Mouse (Mus musculus): ENCODE measurements around the gene Tex14. TPM values are rescaled to one million over a fixed set of nuclear protein-coding genes. Genes with fewer than 3 reads are reported as not detected.
"Not testable (repeated sequence)": the region's sequence is repeated elsewhere in the genome, so short reads cannot be mapped to it uniquely, and the experiment has no call there.

Tex14 gene
- polyA plus RNA-seq, 1 experiment from 2014 or later: 0.42 TPM

DNA sequence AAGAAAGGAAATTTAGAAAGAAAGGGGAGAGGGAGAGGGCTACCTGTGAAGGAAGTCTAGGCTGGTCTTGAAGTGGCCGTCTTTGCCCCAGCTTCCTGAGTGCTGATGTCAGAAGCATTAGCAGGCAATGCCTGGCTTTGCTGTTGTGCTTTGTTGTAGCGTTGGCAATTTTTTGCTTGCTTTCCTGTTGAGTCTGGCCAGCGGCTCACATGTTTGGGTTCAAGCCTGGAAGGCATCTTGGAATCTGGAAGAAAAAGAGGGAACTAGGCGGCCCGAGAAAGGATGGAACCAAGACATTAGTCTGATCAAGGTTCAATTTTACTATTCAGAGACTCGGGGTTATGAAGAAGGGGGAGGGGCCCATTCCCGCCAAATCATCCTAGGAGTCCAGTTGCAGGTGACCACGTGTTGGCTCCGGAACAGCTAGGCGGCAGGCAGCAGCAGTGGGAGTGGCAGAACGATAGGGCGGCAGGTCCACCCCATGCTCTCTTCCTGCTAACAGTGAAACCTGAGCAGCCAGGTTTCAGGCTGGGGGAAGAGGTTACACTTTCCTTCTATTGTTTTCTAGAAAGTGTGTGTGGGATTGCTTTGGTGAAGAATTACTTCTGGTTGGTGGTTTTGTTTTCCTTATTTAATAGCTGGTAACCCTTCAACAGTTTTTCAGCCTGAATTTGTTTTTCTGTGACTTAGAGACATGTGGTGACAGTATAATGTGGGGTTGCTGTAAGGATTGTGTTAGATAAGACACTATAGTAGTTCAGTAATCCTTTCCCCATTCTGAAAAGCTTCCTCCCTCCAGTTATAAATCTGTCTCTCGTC, 48.6 kb downstream of the Tex14 start:
- Histone ChIP-seq H3K4me2 (ENCODE audit: low read depth, low read length) (peak overlapping the region; percentile 36; the same call in 1 of the 2 replicates), H3K9me3 (replicated peaks; ENCODE audit: control insufficient read depth, low read length) (no peaks in the 10 kb centered on the region), H3K36me3 (ENCODE audit: control insufficient read depth, insufficient read depth) (no peaks in the 10 kb centered on the region), H3K27ac (ENCODE audit: low read length) (no peak overlapping the region), H3K4me3 (ENCODE audit: low read length) (no peak overlapping the region), H3K27me3 (ENCODE audit: control insufficient read depth, insufficient read depth, low read length) (no peaks in the 10 kb centered on the region), H3K9ac (ENCODE audit: low read length) (no peak overlapping the region), H3K4me1 (ENCODE audit: control insufficient read depth, insufficient read depth, low read length) (peaks cover 4% of the 10 kb centered on the region; the same call in 1 of the 2 replicates)
- ATAC-seq (replicated peaks; ENCODE audit: extremely low read depth, insufficient read depth, low FRiP score): no peak
- 17% methylated on average over 13 of the region's 13 CpGs for WGBS

GRCm38 (mm10) chr11:87454035-87454690, 49.3 kb downstream of the Tex14 start:
- WGBS: 79% methylated on average over 2 of the region's 2 CpGs
- H3K9ac ChIP-seq (ENCODE audit: low read length): no peak overlapping the region
- no peaks in the 10 kb centered on the region for H3K9me3 ChIP-seq (replicated peaks; ENCODE audit: control insufficient read depth, low read length)
- H3K4me3 ChIP-seq (ENCODE audit: low read length): no peak overlapping the region
- H3K27ac ChIP-seq (ENCODE audit: low read length): no peak overlapping the region
- no peaks in the 10 kb centered on the region for H3K36me3 ChIP-seq (ENCODE audit: control insufficient read depth, insufficient read depth)
- no peaks in the 10 kb centered on the region for H3K27me3 ChIP-seq (ENCODE audit: control insufficient read depth, insufficient read depth, low read length)
- no peak overlapping the region for H3K4me2 ChIP-seq (ENCODE audit: low read depth, low read length)
- peaks cover 2% of the 10 kb centered on the region; the same call in 1 of the 2 replicates for H3K4me1 ChIP-seq (ENCODE audit: control insufficient read depth, insufficient read depth, low read length)
- ATAC-seq (replicated peaks; ENCODE audit: extremely low read depth, insufficient read depth, low FRiP score): no peak

GRCm38 (mm10) chr11:87455573-87455972, 50.7 kb downstream of the Tex14 start:
- Histone ChIP-seq H3K9ac (ENCODE audit: low read length) (no peak overlapping the region), H3K9me3 (replicated peaks; ENCODE audit: control insufficient read depth, low read length) (no peaks in the 10 kb centered on the region), H3K4me2 (ENCODE audit: low read depth, low read length) (no peak overlapping the region), H3K36me3 (ENCODE audit: control insufficient read depth, insufficient read depth) (no peaks in the 10 kb centered on the region), H3K4me3 (ENCODE audit: low read length) (no peak overlapping the region), H3K27me3 (ENCODE audit: control insufficient read depth, insufficient read depth, low read length) (no peaks in the 10 kb centered on the region), H3K4me1 (ENCODE audit: control insufficient read depth, insufficient read depth, low read length) (peaks cover 2% of the 10 kb centered on the region; the same call in 1 of the 2 replicates), H3K27ac (ENCODE audit: low read length) (no peak overlapping the region)
- no peak for ATAC-seq (replicated peaks; ENCODE audit: extremely low read depth, insufficient read depth, low FRiP score)
- WGBS: 87% methylated on average over 5 of the region's 5 CpGs

DNA sequence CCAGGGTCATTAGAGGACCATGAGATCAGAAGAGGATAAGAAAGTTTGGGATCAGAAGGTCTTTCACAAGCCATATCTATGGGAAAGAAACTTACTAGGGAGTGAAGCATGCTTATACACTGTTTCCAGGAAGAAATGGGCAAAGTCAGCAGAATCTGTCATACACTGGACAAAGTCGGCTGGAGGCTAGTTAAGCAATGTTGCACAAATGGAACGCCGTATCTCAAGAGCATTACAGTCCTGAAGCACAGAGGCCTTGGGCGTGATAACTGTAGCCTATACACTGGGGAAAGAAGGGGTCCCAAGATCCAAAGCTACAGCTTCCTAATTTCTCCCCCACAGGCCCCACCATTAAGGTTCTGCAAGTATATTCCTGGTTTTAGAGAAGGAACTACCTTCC, 51.1 kb downstream of the Tex14 start:
- Histone ChIP-seq H3K27me3 (ENCODE audit: control insufficient read depth, insufficient read depth, low read length) (no peaks in the 10 kb centered on the region), H3K4me1 (ENCODE audit: control insufficient read depth, insufficient read depth, low read length) (peaks cover 2% of the 10 kb centered on the region; the same call in 1 of the 2 replicates), H3K27ac (ENCODE audit: low read length) (no peak overlapping the region), H3K4me3 (ENCODE audit: low read length) (no peak overlapping the region), H3K9ac (ENCODE audit: low read length) (no peak overlapping the region), H3K4me2 (ENCODE audit: low read depth, low read length) (no peak overlapping the region), H3K36me3 (ENCODE audit: control insufficient read depth, insufficient read depth) (no peaks in the 10 kb centered on the region), H3K9me3 (replicated peaks; ENCODE audit: control insufficient read depth, low read length) (no peaks in the 10 kb centered on the region)
- no peak for ATAC-seq (replicated peaks; ENCODE audit: extremely low read depth, insufficient read depth, low FRiP score)
- WGBS: 88% methylated on average over 4 of the region's 4 CpGs

- no peak for ATAC-seq (replicated peaks; ENCODE audit: extremely low read depth, insufficient read depth, low FRiP score)
- H3K9ac ChIP-seq (ENCODE audit: low read length): no peak overlapping the region
- 87% methylated on average over 6 of the region's 6 CpGs for WGBS
Measured at GRCm38 (mm10) chr11:87460566-87460965, 55.7 kb downstream of the Tex14 start.

DNA sequence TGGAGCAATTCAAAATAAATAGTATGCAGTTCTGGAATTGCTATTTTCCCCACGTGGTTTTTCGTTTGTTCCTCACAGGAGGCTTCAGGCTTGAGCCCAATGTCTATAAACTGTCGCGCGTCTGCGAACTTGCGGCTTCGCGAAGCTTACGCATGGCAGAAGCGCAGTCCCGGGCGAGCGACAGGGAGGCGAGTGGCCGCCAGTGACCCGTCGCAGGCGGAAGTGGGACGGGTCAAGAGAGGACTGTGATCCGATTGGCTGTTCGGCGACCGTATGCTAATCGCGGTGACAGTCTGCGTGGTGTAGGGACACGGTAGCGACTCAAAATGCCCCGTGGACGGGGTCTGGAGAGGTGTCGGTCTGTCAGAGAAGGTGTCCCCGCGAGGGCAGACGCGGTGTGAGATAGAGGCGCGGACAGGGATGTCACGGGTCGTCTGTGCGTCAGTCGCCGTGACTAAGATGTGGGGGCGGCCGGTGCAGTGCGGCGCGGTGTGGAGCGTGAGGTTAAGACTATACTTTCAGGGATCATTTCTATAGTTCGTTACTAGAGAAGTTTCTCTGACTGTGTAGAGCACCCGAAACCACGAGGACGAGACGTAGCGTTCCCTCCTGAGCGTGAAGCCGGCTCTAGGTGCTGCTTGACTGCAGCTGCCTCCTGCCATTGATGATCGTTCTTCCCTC, 57.1 kb downstream of the Tex14 start:
- WGBS: under 1% methylated on average over 20 of the region's 58 CpGs
- H3K9ac ChIP-seq (ENCODE audit: low read length): peak overlapping the region; percentile 54

More at GRCm38 (mm10) chr11:87460566-87460965, 55.7 kb downstream of the Tex14 start:
- H3K4me1 ChIP-seq (ENCODE audit: control insufficient read depth, insufficient read depth, low read length): no peaks in the 10 kb centered on the region
- H3K36me3 ChIP-seq (ENCODE audit: control insufficient read depth, insufficient read depth): no peaks in the 10 kb centered on the region
- no peak overlapping the region for H3K27ac ChIP-seq (ENCODE audit: low read length)
- H3K4me3 ChIP-seq (ENCODE audit: low read length): no peak overlapping the region
- no peak overlapping the region for H3K4me2 ChIP-seq (ENCODE audit: low read depth, low read length)
- H3K9me3 ChIP-seq (replicated peaks; ENCODE audit: control insufficient read depth, low read length): no peaks in the 10 kb centered on the region
- no peaks in the 10 kb centered on the region for H3K27me3 ChIP-seq (ENCODE audit: control insufficient read depth, insufficient read depth, low read length)

DNA sequence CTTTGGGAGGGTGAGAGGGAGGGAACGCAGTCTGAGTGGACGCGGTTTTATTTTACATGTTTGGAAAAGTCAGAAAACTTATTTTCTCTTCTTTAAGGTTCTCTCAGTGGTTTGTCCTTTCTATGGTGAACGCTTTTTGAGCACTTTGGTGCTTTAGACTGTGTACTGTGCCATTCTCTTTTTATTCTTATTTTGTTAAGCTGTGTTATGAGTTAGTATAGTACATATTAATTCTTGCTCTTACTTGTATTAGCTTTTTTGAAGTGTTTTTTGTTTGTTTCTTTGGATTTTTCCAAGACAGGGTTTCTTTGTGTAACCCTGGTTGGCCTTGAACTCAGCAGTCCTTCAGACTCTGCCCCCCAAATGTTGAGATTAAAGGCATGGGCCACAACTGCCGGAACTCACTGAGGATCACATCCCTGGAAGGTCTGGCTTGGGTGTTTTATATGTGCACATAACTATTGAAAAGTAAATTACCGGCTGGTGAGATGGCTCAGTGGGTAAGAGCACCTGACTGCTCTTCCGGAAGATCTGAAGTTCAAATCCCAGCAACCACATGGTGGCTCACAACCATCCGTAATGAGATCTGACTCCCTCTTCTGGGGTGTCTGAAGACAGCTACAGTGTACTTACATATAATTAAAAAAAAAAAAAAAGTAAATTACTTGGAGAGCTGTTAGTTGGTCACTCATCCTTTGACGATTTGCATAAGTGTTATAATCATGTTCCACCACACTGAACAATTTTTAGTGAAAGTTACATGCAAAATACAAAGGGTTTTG, 57.8 kb downstream of the Tex14 start:
- H3K4me1 ChIP-seq (ENCODE audit: control insufficient read depth, insufficient read depth, low read length): peaks cover 4% of the 10 kb centered on the region
- no peak overlapping the region for H3K4me3 ChIP-seq (ENCODE audit: low read length)
- no peak overlapping the region for H3K4me2 ChIP-seq (ENCODE audit: low read depth, low read length)
- H3K9me3 ChIP-seq (replicated peaks; ENCODE audit: control insufficient read depth, low read length): no peaks in the 10 kb centered on the region
- no peak; the same call in 1 of the 2 replicates for ATAC-seq (replicated peaks; ENCODE audit: extremely low read depth, insufficient read depth, low FRiP score)
- peak overlapping the region; percentile 34; the same call in 1 of the 2 replicates for H3K9ac ChIP-seq (ENCODE audit: low read length)
- peak overlapping the region; percentile 80 for H3K27ac ChIP-seq (ENCODE audit: low read length)
- 9% methylated on average over 9 of the region's 9 CpGs for WGBS
- no peaks in the 10 kb centered on the region for H3K36me3 ChIP-seq (ENCODE audit: control insufficient read depth, insufficient read depth)
- no peaks in the 10 kb centered on the region for H3K27me3 ChIP-seq (ENCODE audit: control insufficient read depth, insufficient read depth, low read length)

More for the DNA sequence above, 57.1 kb downstream of the Tex14 start:
- H3K27ac ChIP-seq (ENCODE audit: low read length): peak overlapping the region; percentile 80
- not testable (repeated sequence) for H3K4me1 ChIP-seq (ENCODE audit: control insufficient read depth, insufficient read depth, low read length); H3K27me3 ChIP-seq (ENCODE audit: control insufficient read depth, insufficient read depth, low read length); H3K9me3 ChIP-seq (replicated peaks; ENCODE audit: control insufficient read depth, low read length); H3K36me3 ChIP-seq (ENCODE audit: control insufficient read depth, insufficient read depth)
- peak; percentile 99 for ATAC-seq (replicated peaks; ENCODE audit: extremely low read depth, insufficient read depth, low FRiP score)
- H3K4me3 ChIP-seq (ENCODE audit: low read length): peak overlapping the region; percentile 33
- peak overlapping the region; percentile 56 for H3K4me2 ChIP-seq (ENCODE audit: low read depth, low read length)

DNA sequence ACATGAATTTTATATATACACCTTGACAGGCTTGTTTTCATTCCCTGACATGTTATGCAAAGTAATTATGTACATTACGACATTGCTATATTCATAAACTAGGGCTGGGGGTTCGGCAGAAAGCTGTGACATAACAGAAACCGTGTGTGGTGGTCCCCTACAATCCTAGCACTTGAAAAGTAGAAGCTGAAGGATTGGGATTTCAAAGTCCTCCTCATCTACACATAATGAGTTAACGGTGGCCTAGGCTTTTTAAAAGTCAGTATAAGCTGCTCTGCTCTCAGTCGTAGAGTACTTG, 58.3 kb downstream of the Tex14 start:
- H3K4me1 ChIP-seq (ENCODE audit: control insufficient read depth, insufficient read depth, low read length): peaks cover 5% of the 10 kb centered on the region
- H3K9me3 ChIP-seq (replicated peaks; ENCODE audit: control insufficient read depth, low read length): no peaks in the 10 kb centered on the region
- WGBS: 51% methylated on average over 5 of the region's 5 CpGs
- H3K4me3 ChIP-seq (ENCODE audit: low read length): no peak overlapping the region
- no peak overlapping the region for H3K4me2 ChIP-seq (ENCODE audit: low read depth, low read length)
- H3K9ac ChIP-seq (ENCODE audit: low read length): no peak overlapping the region
- no peaks in the 10 kb centered on the region for H3K36me3 ChIP-seq (ENCODE audit: control insufficient read depth, insufficient read depth)
- ATAC-seq (replicated peaks; ENCODE audit: extremely low read depth, insufficient read depth, low FRiP score): no peak
- H3K27ac ChIP-seq (ENCODE audit: low read length): no peak overlapping the region
- no peaks in the 10 kb centered on the region for H3K27me3 ChIP-seq (ENCODE audit: control insufficient read depth, insufficient read depth, low read length)

All from heart, embryonic 16.5 days (tissue).